Mouse (Mus musculus) E14TG2a.4 (cell line): ENCODE data around the gene Prkca.

ENCODE experiments used
- H3K27me3 ChIP-seq: 2 replicates; pipeline ENCODE4 v1.6.1; 2014; ENCODE audit warnings: low read length, control low read depth; ENCODE audit not compliant: insufficient read depth
- H3K36me3 ChIP-seq: 2 replicates; pipeline ENCODE4 v1.6.1; 2014; ENCODE audit warnings: low read length, control low read depth; ENCODE audit not compliant: insufficient read depth
- H3K4me1 ChIP-seq: replicated peaks from 2 replicates; pipeline ENCODE4 v1.6.1; 2014; ENCODE audit warnings: low read depth, low read length, control low read depth
- H3K4me3 ChIP-seq: replicated peaks from 2 replicates; pipeline ENCODE4 v1.5.1; 2014; ENCODE audit warnings: mild to moderate bottlenecking, low read length
- H3K9me3 ChIP-seq: 2 replicates; pipeline ENCODE4 v1.6.1; 2014; ENCODE audit warnings: low read length, control low read depth
- CTCF ChIP-seq: conservative IDR thresholded peaks from 2 replicates; pipeline ENCODE4 v1.5.1; 2014; ENCODE audit warnings: low read length
- NANOG ChIP-seq: IDR thresholded peaks from 2 replicates; pipeline ENCODE4 v1.6.1; 2014; ENCODE audit warnings: borderline replicate concordance, low read length, mixed read lengths
- POU5F1 ChIP-seq: IDR thresholded peaks from 2 replicates; pipeline ENCODE4 v1.6.1; 2014; ENCODE audit warnings: low read length, borderline replicate concordance

The Prkca gene

GRCm38 (mm10) chr11:108236195-108236594 lies 107.5 kb downstream of the Prkca start:
- Histone ChIP-seq H3K9me3 (no peaks in the 10 kb centered on the region), H3K4me3 (no peak overlapping the region), H3K36me3 (no peaks in the 10 kb centered on the region), H3K27me3 (peaks cover 5% of the 10 kb centered on the region; the same call in 1 of the 2 replicates), H3K4me1 (peaks cover 10% of the 10 kb centered on the region)
- TF ChIP-seq POU5F1 (no peak), CTCF (no peak), NANOG (no peak)

- Histone ChIP-seq H3K9me3 (no peaks in the 10 kb centered on the region), H3K36me3 (no peaks in the 10 kb centered on the region), H3K4me1 (peaks cover under 1% of the 10 kb centered on the region; the same call in 1 of the 2 replicates), H3K4me3 (no peak overlapping the region), H3K27me3 (peaks cover 5% of the 10 kb centered on the region; the same call in 1 of the 2 replicates)
- TF ChIP-seq CTCF (no peak), POU5F1 (no peak), NANOG (no peak)
Observed at GRCm38 (mm10) chr11:108235081-108235703, 108.5 kb downstream of the Prkca start.

GRCm38 (mm10) chr11:108233015-108233414 lies 110.7 kb downstream of the Prkca start:
- no peaks in the 10 kb centered on the region for H3K9me3 ChIP-seq
- TF ChIP-seq NANOG (no peak), CTCF (no peak), POU5F1 (no peak)
- no peaks in the 10 kb centered on the region for H3K4me1 ChIP-seq
- no peaks in the 10 kb centered on the region for H3K36me3 ChIP-seq
- H3K27me3 ChIP-seq, result no peaks in the 10 kb centered on the region
- H3K4me3 ChIP-seq, result no peak overlapping the region

- TF ChIP-seq NANOG (no peak), POU5F1 (no peak), CTCF (no peak)
- Histone ChIP-seq H3K4me1 (no peaks in the 10 kb centered on the region), H3K27me3 (no peaks in the 10 kb centered on the region), H3K4me3 (no peak overlapping the region), H3K36me3 (no peaks in the 10 kb centered on the region), H3K9me3 (no peaks in the 10 kb centered on the region)
Observed at GRCm38 (mm10) chr11:108230101-108230500, 113.6 kb downstream of the Prkca start.

GRCm38 (mm10) chr11:108229176-108229946 lies 114.4 kb downstream of the Prkca start:
- TF ChIP-seq NANOG, result no peak
- TF ChIP-seq POU5F1, result no peak
- no peak for TF ChIP-seq CTCF
- no peaks in the 10 kb centered on the region for H3K9me3 ChIP-seq
- H3K27me3 ChIP-seq, result no peaks in the 10 kb centered on the region
- H3K4me1 ChIP-seq, result no peaks in the 10 kb centered on the region
- H3K4me3 ChIP-seq, result no peak overlapping the region
- no peaks in the 10 kb centered on the region for H3K36me3 ChIP-seq

- no peaks in the 10 kb centered on the region for H3K4me1 ChIP-seq
- TF ChIP-seq NANOG (no peak), CTCF (no peak), POU5F1 (no peak)
Observed at GRCm38 (mm10) chr11:108228497-108228896, 115.2 kb downstream of the Prkca start.

GRCm38 (mm10) chr11:108226248-108226647 lies 117.5 kb downstream of the Prkca start:
- H3K36me3 ChIP-seq, result no peaks in the 10 kb centered on the region
- no peaks in the 10 kb centered on the region for H3K27me3 ChIP-seq
- no peak overlapping the region for H3K4me3 ChIP-seq
- no peaks in the 10 kb centered on the region for H3K9me3 ChIP-seq
- H3K4me1 ChIP-seq, result no peaks in the 10 kb centered on the region
- TF ChIP-seq NANOG (no peak), CTCF (no peak), POU5F1 (no peak)

More at GRCm38 (mm10) chr11:108228497-108228896, 115.2 kb downstream of the Prkca start:
- Histone ChIP-seq H3K36me3 (no peaks in the 10 kb centered on the region), H3K27me3 (no peaks in the 10 kb centered on the region), H3K4me3 (no peak overlapping the region), H3K9me3 (no peaks in the 10 kb centered on the region)

GRCm38 (mm10) chr11:108224233-108224973 lies 119.3 kb downstream of the Prkca start:
- Histone ChIP-seq H3K9me3 (no peaks in the 10 kb centered on the region), H3K4me3 (no peak overlapping the region), H3K4me1 (no peaks in the 10 kb centered on the region), H3K36me3 (no peaks in the 10 kb centered on the region), H3K27me3 (no peaks in the 10 kb centered on the region)
- TF ChIP-seq CTCF, result no peak
- TF ChIP-seq POU5F1, result no peak
- no peak for TF ChIP-seq NANOG
